Mouse (Mus musculus): ENCODE measurements at regions not wholly inside any gene's neighbourhood (a gene's known extent, or its start where the extent isn't known, plus 50 kb on each side); places are given as distances from the start of the nearest gene placed in this dataset.
"Not testable (repeated sequence)": the region's sequence is repeated elsewhere in the genome, so short reads cannot be mapped to it uniquely, and the experiment has no call there.

DNA sequence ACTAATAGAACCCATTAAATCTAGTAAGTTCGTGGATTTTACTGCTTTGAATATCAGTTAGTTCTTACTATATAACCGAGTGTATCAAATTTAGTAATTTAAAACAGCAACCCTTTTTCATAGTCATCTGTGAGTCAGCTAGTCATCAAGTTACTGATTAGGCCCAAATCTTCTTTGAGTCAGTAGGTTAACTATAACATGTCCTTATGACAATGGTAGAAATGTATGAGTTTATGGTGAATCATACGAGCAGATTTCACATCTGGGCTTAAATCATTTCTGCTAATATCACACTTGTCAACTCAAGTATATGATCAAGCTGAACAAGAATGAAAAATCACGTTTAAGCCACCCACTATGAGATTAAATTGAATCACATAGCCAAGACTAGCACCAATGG lies 226.7 kb upstream of the Arx start:
- Histone ChIP-seq H3K4me1 (replicated peaks; ENCODE audit: control insufficient read depth, insufficient read depth, low read length) (no peaks in the 10 kb centered on the region), H3K9ac (ENCODE audit: low read length) (no peak overlapping the region), H3K36me3 (ENCODE audit: control insufficient read depth, insufficient read depth, low read length) (no peaks in the 10 kb centered on the region), H3K9me3 (ENCODE audit: control insufficient read depth, low read length) (no peaks in the 10 kb centered on the region), H3K4me3 (ENCODE audit: low read depth, low read length) (no peak overlapping the region), H3K27ac (ENCODE audit: low read depth, low read length) (no peak overlapping the region), H3K27me3 (ENCODE audit: control insufficient read depth, insufficient read depth, low read length) (no peaks in the 10 kb centered on the region), H3K4me2 (ENCODE audit: low read depth, low read length, severe bottlenecking) (no peak overlapping the region)
- no peak for ATAC-seq (replicated peaks; ENCODE audit: low FRiP score)
- no peak for DNase-seq (ENCODE audit: low spot score)
- 73% methylated on average over 4 of the region's 4 CpGs for WGBS

GRCm38 (mm10) chrX:93068884-93069283 lies 217.4 kb upstream of the Arx start:
- no peak overlapping the region for H3K4me2 ChIP-seq (ENCODE audit: low read depth, low read length, severe bottlenecking)
- no peaks in the 10 kb centered on the region for H3K27me3 ChIP-seq (ENCODE audit: control insufficient read depth, insufficient read depth, low read length)
- no peak overlapping the region for H3K9ac ChIP-seq (ENCODE audit: low read length)
- ATAC-seq (replicated peaks; ENCODE audit: low FRiP score) (no peak), DNase-seq (ENCODE audit: low spot score) (no peak)
- H3K27ac ChIP-seq (ENCODE audit: low read depth, low read length): no peak overlapping the region
- no peaks in the 10 kb centered on the region for H3K9me3 ChIP-seq (ENCODE audit: control insufficient read depth, low read length)
- no peak overlapping the region for H3K4me3 ChIP-seq (ENCODE audit: low read depth, low read length)
- no peaks in the 10 kb centered on the region for H3K36me3 ChIP-seq (ENCODE audit: control insufficient read depth, insufficient read depth, low read length)
- WGBS: 46% methylated on average over 7 of the region's 7 CpGs
- H3K4me1 ChIP-seq (replicated peaks; ENCODE audit: control insufficient read depth, insufficient read depth, low read length): no peaks in the 10 kb centered on the region

DNA sequence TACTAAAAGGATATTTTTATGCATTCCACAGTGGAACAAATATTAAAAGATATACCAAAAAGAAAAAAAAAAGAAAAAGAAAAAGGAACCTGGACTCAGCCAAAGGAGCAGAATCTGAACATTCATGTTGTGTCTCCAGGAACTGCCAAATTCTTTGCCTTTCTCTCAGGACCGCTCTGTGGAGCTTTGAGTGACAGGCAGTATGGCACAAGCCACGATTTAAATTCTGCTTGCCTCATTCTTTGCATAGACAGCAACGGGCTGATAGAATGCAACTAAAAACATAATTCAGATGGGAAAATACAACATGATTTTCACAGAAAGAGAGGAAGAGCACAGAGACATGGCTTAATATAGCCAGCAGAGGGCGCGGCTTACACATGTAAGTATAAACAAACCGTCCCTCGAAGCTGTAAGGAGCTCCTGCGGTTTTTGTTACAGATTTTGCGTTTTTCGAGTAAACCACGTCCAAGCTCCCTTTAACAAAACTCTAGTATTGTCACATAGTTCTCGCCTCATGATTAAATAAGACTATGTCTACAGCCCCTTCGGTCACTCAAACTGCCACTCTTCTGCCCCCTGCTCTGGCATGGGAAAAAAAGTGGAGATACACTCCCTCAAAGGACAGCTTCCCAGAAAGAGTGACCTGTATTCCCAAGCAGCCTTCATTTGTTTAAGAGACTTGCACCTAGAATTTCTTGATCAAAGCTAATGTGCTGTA lies 216.5 kb upstream of the Arx start:
- WGBS: 18% methylated on average over 13 of the region's 13 CpGs
- H3K4me1 ChIP-seq (replicated peaks; ENCODE audit: control insufficient read depth, insufficient read depth, low read length): no peaks in the 10 kb centered on the region
- ATAC-seq (replicated peaks; ENCODE audit: low FRiP score) (peak; percentile 75), DNase-seq (ENCODE audit: low spot score) (peak; percentile 61)
- peak overlapping the region; percentile 37; the same call in 1 of the 2 replicates for H3K4me2 ChIP-seq (ENCODE audit: low read depth, low read length, severe bottlenecking)
- no peak overlapping the region for H3K9ac ChIP-seq (ENCODE audit: low read length)
- H3K27me3 ChIP-seq (ENCODE audit: control insufficient read depth, insufficient read depth, low read length): no peaks in the 10 kb centered on the region
- no peaks in the 10 kb centered on the region for H3K36me3 ChIP-seq (ENCODE audit: control insufficient read depth, insufficient read depth, low read length)
- no peaks in the 10 kb centered on the region for H3K9me3 ChIP-seq (ENCODE audit: control insufficient read depth, low read length)
- H3K27ac ChIP-seq (ENCODE audit: low read depth, low read length): no peak overlapping the region
- H3K4me3 ChIP-seq (ENCODE audit: low read depth, low read length): no peak overlapping the region

DNA sequence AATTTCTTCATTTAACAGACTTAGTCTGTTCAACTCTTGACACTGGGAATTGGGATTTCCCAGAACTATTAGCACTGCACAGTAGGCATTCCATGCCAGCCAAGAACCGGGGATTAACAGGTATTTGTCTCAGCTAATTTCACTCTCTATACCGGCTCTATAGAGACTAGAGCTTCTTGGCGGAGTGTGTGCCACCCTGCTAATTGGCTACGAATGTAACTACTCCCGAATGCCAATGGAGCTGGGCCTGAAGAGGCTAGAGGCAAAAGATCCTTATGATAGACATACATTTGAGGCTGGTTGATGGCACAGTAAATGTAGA lies 216.0 kb upstream of the Arx start:
- ATAC-seq (replicated peaks; ENCODE audit: low FRiP score) (peak; percentile 85), DNase-seq (ENCODE audit: low spot score) (no peak)
- no peak overlapping the region for H3K9ac ChIP-seq (ENCODE audit: low read length)
- WGBS: 33% methylated on average over 5 of the region's 5 CpGs
- no peak overlapping the region for H3K27ac ChIP-seq (ENCODE audit: low read depth, low read length)
- H3K4me2 ChIP-seq (ENCODE audit: low read depth, low read length, severe bottlenecking): no peak overlapping the region
- H3K4me3 ChIP-seq (ENCODE audit: low read depth, low read length): no peak overlapping the region
- H3K27me3 ChIP-seq (ENCODE audit: control insufficient read depth, insufficient read depth, low read length): no peaks in the 10 kb centered on the region
- no peaks in the 10 kb centered on the region for H3K4me1 ChIP-seq (replicated peaks; ENCODE audit: control insufficient read depth, insufficient read depth, low read length)
- no peaks in the 10 kb centered on the region for H3K36me3 ChIP-seq (ENCODE audit: control insufficient read depth, insufficient read depth, low read length)
- H3K9me3 ChIP-seq (ENCODE audit: control insufficient read depth, low read length): no peaks in the 10 kb centered on the region

GRCm38 (mm10) chrX:93088976-93089375 lies 197.3 kb upstream of the Arx start:
- DNase-seq (ENCODE audit: low spot score): no peak
- H3K4me1 ChIP-seq (replicated peaks; ENCODE audit: control insufficient read depth, insufficient read depth, low read length): no peaks in the 10 kb centered on the region
- no peak overlapping the region for H3K27ac ChIP-seq (ENCODE audit: low read depth, low read length)
- no peak overlapping the region for H3K9ac ChIP-seq (ENCODE audit: low read length)
- 25% methylated on average over 3 of the region's 3 CpGs for WGBS
- ATAC-seq (replicated peaks; ENCODE audit: low FRiP score): no peak
- H3K36me3 ChIP-seq (ENCODE audit: control insufficient read depth, insufficient read depth, low read length): no peaks in the 10 kb centered on the region
- no peaks in the 10 kb centered on the region for H3K9me3 ChIP-seq (ENCODE audit: control insufficient read depth, low read length)
- no peak overlapping the region for H3K4me3 ChIP-seq (ENCODE audit: low read depth, low read length)
- no peak overlapping the region for H3K4me2 ChIP-seq (ENCODE audit: low read depth, low read length, severe bottlenecking)
- no peaks in the 10 kb centered on the region for H3K27me3 ChIP-seq (ENCODE audit: control insufficient read depth, insufficient read depth, low read length)

DNA sequence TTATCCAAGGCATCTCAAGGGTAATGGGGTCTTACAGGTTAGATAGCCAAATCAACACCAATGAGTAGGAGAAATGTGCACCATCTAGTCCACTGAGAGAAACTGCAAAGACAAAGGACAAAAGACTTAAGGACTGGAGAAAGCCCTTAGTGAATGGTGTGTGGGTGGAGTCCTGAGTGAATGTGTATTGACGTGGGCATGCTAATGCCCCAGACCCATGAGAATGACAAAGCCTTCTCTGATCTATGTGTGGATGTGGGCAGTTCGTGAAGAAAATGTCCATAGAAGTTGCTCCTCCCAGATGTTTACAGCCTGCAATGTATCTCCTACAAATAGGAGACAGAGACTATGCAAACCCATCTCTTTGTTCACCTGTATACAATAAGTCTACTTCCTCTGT lies 188.7 kb upstream of the Arx start:
- 33% methylated on average over 2 of the region's 2 CpGs for WGBS

DNA sequence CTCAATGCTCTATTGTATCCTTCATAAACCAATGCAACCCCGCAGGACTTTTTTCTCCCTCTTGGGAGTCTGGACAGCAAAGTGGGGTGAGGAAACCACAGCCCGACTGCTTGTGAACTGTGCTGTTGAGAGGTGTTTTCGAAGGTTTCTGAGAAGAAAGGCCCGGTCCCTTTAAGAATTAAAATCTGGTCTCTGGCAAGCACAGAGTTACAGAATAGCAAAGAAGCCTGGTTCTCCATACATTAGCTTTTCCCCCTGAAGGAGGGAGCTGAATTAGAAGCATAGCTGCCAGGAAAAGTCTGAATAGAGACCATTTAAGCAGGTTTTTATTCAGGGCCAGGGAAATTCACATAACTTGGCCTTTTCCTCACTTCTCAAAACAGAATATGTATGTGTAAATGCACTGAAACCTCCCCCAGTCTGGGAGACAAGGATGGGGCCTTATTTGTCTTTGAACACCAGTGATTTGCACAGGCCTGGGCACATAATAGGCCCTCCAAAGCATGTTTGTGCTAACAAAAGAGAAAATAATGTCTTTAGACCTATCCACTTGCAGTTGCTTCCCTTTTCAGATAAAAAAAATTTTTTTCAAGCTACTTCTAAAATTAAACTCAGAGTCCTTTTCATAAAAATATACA lies 178.2 kb upstream of the Arx start:
- ATAC-seq (replicated peaks; ENCODE audit: low FRiP score): no peak
- no peak overlapping the region for H3K9ac ChIP-seq (ENCODE audit: low read length)
- DNase-seq (ENCODE audit: low spot score): no peak
- H3K36me3 ChIP-seq (ENCODE audit: control insufficient read depth, insufficient read depth, low read length): no peaks in the 10 kb centered on the region
- H3K27ac ChIP-seq (ENCODE audit: low read depth, low read length): no peak overlapping the region
- H3K4me2 ChIP-seq (ENCODE audit: low read depth, low read length, severe bottlenecking): no peak overlapping the region
- H3K9me3 ChIP-seq (ENCODE audit: control insufficient read depth, low read length): no peaks in the 10 kb centered on the region
- no peak overlapping the region for H3K4me3 ChIP-seq (ENCODE audit: low read depth, low read length)
- 56% methylated on average over 4 of the region's 4 CpGs for WGBS
- no peaks in the 10 kb centered on the region for H3K27me3 ChIP-seq (ENCODE audit: control insufficient read depth, insufficient read depth, low read length)
- H3K4me1 ChIP-seq (replicated peaks; ENCODE audit: control insufficient read depth, insufficient read depth, low read length): no peaks in the 10 kb centered on the region; the same call in 1 of the 2 replicates

More for the DNA sequence above, 188.7 kb upstream of the Arx start:
- no peaks in the 10 kb centered on the region for H3K4me1 ChIP-seq (replicated peaks; ENCODE audit: control insufficient read depth, insufficient read depth, low read length)
- no peak for ATAC-seq (replicated peaks; ENCODE audit: low FRiP score)
- no peaks in the 10 kb centered on the region for H3K27me3 ChIP-seq (ENCODE audit: control insufficient read depth, insufficient read depth, low read length)
- no peak overlapping the region for H3K27ac ChIP-seq (ENCODE audit: low read depth, low read length)
- no peaks in the 10 kb centered on the region for H3K9me3 ChIP-seq (ENCODE audit: control insufficient read depth, low read length)
- H3K4me3 ChIP-seq (ENCODE audit: low read depth, low read length): no peak overlapping the region
- no peak overlapping the region for H3K9ac ChIP-seq (ENCODE audit: low read length)
- no peaks in the 10 kb centered on the region for H3K36me3 ChIP-seq (ENCODE audit: control insufficient read depth, insufficient read depth, low read length)
- no peak overlapping the region for H3K4me2 ChIP-seq (ENCODE audit: low read depth, low read length, severe bottlenecking)
- no peak for DNase-seq (ENCODE audit: low spot score)

DNA sequence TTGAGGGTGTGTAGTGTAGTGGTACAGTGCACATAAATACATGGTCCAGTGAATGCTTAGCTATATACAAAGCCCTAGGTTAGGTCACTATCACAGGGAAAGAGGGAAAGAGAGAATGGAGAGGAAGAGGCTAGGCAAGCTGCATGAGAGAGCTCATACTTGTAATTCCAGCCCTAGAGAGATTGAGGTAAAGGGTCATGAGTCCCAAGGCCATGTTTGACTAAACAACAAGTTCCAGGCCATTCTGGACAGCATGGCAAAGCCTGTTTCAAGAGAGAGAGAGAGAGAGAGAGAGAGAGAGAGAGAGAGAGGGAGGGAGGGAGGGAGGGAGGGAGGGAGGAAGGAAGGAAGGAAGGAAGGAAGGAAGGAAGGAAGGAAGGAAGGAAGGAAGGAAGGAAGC lies 131.9 kb upstream of the Arx start:
- not testable (repeated sequence) for H3K27me3 ChIP-seq (ENCODE audit: control insufficient read depth, insufficient read depth, low read length); H3K4me3 ChIP-seq (ENCODE audit: low read depth, low read length); ATAC-seq (replicated peaks; ENCODE audit: low FRiP score); H3K36me3 ChIP-seq (ENCODE audit: control insufficient read depth, insufficient read depth, low read length); DNase-seq (ENCODE audit: low spot score); H3K9me3 ChIP-seq (ENCODE audit: control insufficient read depth, low read length); H3K9ac ChIP-seq (ENCODE audit: low read length); H3K4me2 ChIP-seq (ENCODE audit: low read depth, low read length, severe bottlenecking); H3K27ac ChIP-seq (ENCODE audit: low read depth, low read length); H3K4me1 ChIP-seq (replicated peaks; ENCODE audit: control insufficient read depth, insufficient read depth, low read length)

GRCm38 (mm10) chrX:93159105-93159504 lies 127.1 kb upstream of the Arx start:
- no peak overlapping the region for H3K4me2 ChIP-seq (ENCODE audit: low read depth, low read length, severe bottlenecking)
- no peak overlapping the region for H3K4me3 ChIP-seq (ENCODE audit: low read depth, low read length)
- no peak overlapping the region for H3K27ac ChIP-seq (ENCODE audit: low read depth, low read length)
- H3K9ac ChIP-seq (ENCODE audit: low read length): no peak overlapping the region
- H3K4me1 ChIP-seq (replicated peaks; ENCODE audit: control insufficient read depth, insufficient read depth, low read length): no peaks in the 10 kb centered on the region
- ATAC-seq (replicated peaks; ENCODE audit: low FRiP score): no peak
- DNase-seq (ENCODE audit: low spot score): no peak
- H3K27me3 ChIP-seq (ENCODE audit: control insufficient read depth, insufficient read depth, low read length): no peaks in the 10 kb centered on the region
- H3K9me3 ChIP-seq (ENCODE audit: control insufficient read depth, low read length): no peaks in the 10 kb centered on the region
- H3K36me3 ChIP-seq (ENCODE audit: control insufficient read depth, insufficient read depth, low read length): no peaks in the 10 kb centered on the region
